Mouse (Mus musculus): Measurements from ENCODE around the gene Rnf214. TPM values are rescaled to one million over a fixed set of nuclear protein-coding genes. Genes with fewer than 3 reads are reported as not detected.
A peak's percentile ranks its signal among the peaks of the same experiment; 100 is the strongest.

The Rnf214 gene
- polyA plus RNA-seq, 1 experiment from 2014 or later: 36.0 TPM

DNA sequence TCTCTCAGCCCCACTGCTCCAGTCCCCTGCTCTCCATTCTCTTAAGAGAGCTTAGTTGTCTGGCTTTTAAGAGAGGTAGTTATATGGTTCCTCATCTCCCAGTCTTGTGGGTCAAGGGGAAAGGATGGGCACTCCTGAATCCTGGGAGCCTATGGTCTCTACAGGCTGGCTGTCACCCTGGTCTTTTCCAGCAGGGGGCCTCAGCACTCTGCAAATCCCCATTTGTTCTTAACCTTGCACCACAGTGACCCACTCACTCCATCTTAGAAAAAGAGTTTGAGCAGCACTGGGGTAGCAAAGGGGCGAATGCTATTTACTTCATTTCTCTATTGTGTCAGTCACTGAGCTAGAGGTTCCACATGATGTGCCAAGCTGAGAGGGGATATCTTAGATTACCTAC lies 5.0 kb upstream of the Rnf214 start:
- peaks cover 7% of the 10 kb centered on the region; the same call in 1 of the 2 replicates for H3K4me1 ChIP-seq (ENCODE audit: control insufficient read depth, insufficient read depth, low read length)
- peaks cover 17% of the 10 kb centered on the region for H3K36me3 ChIP-seq (ENCODE audit: control insufficient read depth, insufficient read depth, low read length)
- H3K4me3 ChIP-seq (ENCODE audit: low read length): no peak overlapping the region
- no peak for ATAC-seq
- no peak overlapping the region for H3K9ac ChIP-seq (ENCODE audit: low read depth, low read length)
- H3K4me2 ChIP-seq (ENCODE audit: low read depth, low read length): no peak overlapping the region
- H3K27me3 ChIP-seq (replicated peaks; ENCODE audit: control insufficient read depth, insufficient read depth, low read length): no peaks in the 10 kb centered on the region
- H3K9me3 ChIP-seq (ENCODE audit: control insufficient read depth, low read length): no peaks in the 10 kb centered on the region
- no peak overlapping the region for H3K27ac ChIP-seq (ENCODE audit: low read length)
- WGBS: 66% methylated on average over 1 of the region's 1 CpGs

DNA sequence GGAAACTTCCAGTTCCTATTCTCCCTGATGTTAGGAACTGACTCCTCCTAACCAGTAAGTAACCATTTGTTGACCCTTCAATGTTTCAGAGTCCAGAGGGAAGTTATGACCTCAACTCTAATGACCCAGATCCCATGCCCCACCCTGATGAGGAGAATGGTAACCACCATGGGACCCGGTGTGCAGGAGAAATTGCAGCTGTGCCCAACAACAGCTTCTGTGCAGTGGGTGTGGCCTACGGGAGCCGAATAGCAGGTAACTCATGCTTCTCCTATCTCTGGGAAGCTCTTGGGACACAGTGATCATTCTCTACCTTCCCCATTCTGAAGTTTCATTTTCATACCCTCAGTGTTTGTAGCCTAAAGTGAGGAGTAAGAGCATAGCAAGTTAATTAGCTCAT lies 4.3 kb upstream of the Rnf214 start:
- Histone ChIP-seq H3K4me3 (ENCODE audit: low read length) (no peak overlapping the region), H3K27me3 (replicated peaks; ENCODE audit: control insufficient read depth, insufficient read depth, low read length) (no peaks in the 10 kb centered on the region)
- 88% methylated on average over 3 of the region's 3 CpGs for WGBS

DNA sequence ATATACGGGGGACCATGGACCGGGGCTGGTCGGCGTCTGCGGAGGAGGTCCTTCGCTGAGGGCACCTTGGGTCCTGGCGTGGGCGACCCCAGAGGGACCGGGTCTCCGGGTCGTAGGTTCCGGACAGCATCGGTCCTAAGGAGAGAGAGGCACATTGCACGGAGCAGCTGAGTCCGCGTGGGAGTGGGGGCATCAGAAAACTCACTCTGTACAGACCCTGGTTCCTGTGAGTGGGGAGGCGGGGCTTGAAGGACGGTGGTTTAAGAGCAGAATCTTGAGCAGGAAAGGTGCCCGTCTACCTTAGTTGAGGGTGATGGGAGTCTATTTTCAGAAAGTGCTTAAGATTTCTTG lies 342 bp upstream of the Rnf214 start:
- H3K9ac ChIP-seq (ENCODE audit: low read depth, low read length): peak overlapping the region; percentile 95
- H3K36me3 ChIP-seq (ENCODE audit: control insufficient read depth, insufficient read depth, low read length): peaks cover 15% of the 10 kb centered on the region
- H3K27me3 ChIP-seq (replicated peaks; ENCODE audit: control insufficient read depth, insufficient read depth, low read length): no peaks in the 10 kb centered on the region
- H3K4me2 ChIP-seq (ENCODE audit: low read depth, low read length): peak overlapping the region; percentile 85
- H3K27ac ChIP-seq (ENCODE audit: low read length): peak overlapping the region; percentile 98
- WGBS: 0% methylated on average over 19 of the region's 19 CpGs
- ATAC-seq: peak; percentile 35
- no peaks in the 10 kb centered on the region for H3K9me3 ChIP-seq (ENCODE audit: control insufficient read depth, low read length)
- peak overlapping the region; percentile 91 for H3K4me3 ChIP-seq (ENCODE audit: low read length)
- H3K4me1 ChIP-seq (ENCODE audit: control insufficient read depth, insufficient read depth, low read length): peaks cover 7% of the 10 kb centered on the region; the same call in 1 of the 2 replicates

More for the DNA sequence above, 4.3 kb upstream of the Rnf214 start:
- no peak overlapping the region for H3K4me2 ChIP-seq (ENCODE audit: low read depth, low read length)
- peaks cover 17% of the 10 kb centered on the region for H3K36me3 ChIP-seq (ENCODE audit: control insufficient read depth, insufficient read depth, low read length)
- ATAC-seq: no peak
- no peak overlapping the region for H3K9ac ChIP-seq (ENCODE audit: low read depth, low read length)
- no peaks in the 10 kb centered on the region for H3K9me3 ChIP-seq (ENCODE audit: control insufficient read depth, low read length)
- H3K27ac ChIP-seq (ENCODE audit: low read length): no peak overlapping the region
- H3K4me1 ChIP-seq (ENCODE audit: control insufficient read depth, insufficient read depth, low read length): peaks cover 7% of the 10 kb centered on the region; the same call in 1 of the 2 replicates

DNA sequence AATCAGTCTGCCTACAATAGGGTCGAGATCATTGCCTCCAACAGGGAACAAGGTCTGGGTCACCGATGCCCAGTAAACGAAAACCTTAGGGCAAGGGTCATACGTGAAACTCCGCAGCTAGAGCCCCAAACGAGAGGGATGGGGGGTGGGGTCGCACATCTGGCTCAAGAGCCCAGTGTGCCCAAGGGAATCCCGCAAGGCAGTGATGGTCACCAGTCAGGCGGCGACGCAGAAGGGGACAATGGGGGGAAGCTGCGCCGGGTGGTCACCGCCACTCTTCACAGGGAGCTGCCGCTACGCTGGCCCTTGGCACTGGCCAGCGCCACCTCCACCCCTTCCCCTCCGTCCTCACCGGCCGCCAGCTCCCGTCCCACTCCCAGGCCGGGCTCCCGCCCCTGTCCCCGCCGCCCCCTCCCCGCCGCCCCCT lies 887 bp downstream of the Rnf214 start:
- Histone ChIP-seq H3K9me3 (ENCODE audit: control insufficient read depth, low read length) (no peaks in the 10 kb centered on the region), H3K4me3 (ENCODE audit: low read length) (peak overlapping the region; percentile 91), H3K4me1 (ENCODE audit: control insufficient read depth, insufficient read depth, low read length) (peaks cover 7% of the 10 kb centered on the region; the same call in 1 of the 2 replicates), H3K27ac (ENCODE audit: low read length) (peak overlapping the region; percentile 98), H3K9ac (ENCODE audit: low read depth, low read length) (peak overlapping the region; percentile 95), H3K36me3 (ENCODE audit: control insufficient read depth, insufficient read depth, low read length) (peaks cover 12% of the 10 kb centered on the region), H3K4me2 (ENCODE audit: low read depth, low read length) (peak overlapping the region; percentile 85), H3K27me3 (replicated peaks; ENCODE audit: control insufficient read depth, insufficient read depth, low read length) (no peaks in the 10 kb centered on the region)
- 0% methylated on average over 17 of the region's 27 CpGs for WGBS
- peak; percentile 51 for ATAC-seq

DNA sequence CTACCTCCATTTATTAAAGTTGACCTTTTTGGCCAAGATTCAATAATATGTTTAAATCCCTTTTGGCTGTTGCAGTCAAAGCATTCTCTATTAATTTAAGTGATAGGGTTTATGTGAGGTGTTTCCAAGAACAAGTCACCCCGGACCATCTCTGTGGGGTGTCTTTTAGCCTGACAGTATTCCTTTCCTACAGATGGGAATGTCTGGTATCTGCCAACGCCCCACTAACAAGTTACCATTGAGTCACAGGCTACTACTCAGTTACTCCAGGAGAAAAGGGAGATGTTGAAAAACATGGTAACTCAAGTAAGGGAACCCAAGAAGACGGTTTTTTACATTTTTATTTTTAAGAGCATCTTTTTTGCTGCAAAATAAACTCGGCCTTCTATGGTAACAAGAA lies 1.5 kb downstream of the Rnf214 start:
- peak overlapping the region; percentile 95; the same call in 1 of the 2 replicates for H3K9ac ChIP-seq (ENCODE audit: low read depth, low read length)
- H3K4me2 ChIP-seq (ENCODE audit: low read depth, low read length): peak overlapping the region; percentile 85
- ATAC-seq: no peak
- peaks cover 10% of the 10 kb centered on the region for H3K36me3 ChIP-seq (ENCODE audit: control insufficient read depth, insufficient read depth, low read length)
- H3K27ac ChIP-seq (ENCODE audit: low read length): no peak overlapping the region
- H3K4me1 ChIP-seq (ENCODE audit: control insufficient read depth, insufficient read depth, low read length): peaks cover 7% of the 10 kb centered on the region; the same call in 1 of the 2 replicates
- H3K4me3 ChIP-seq (ENCODE audit: low read length): peak overlapping the region; percentile 91
- no peaks in the 10 kb centered on the region for H3K27me3 ChIP-seq (replicated peaks; ENCODE audit: control insufficient read depth, insufficient read depth, low read length)
- no peaks in the 10 kb centered on the region for H3K9me3 ChIP-seq (ENCODE audit: control insufficient read depth, low read length)
- WGBS: 41% methylated on average over 4 of the region's 4 CpGs

DNA sequence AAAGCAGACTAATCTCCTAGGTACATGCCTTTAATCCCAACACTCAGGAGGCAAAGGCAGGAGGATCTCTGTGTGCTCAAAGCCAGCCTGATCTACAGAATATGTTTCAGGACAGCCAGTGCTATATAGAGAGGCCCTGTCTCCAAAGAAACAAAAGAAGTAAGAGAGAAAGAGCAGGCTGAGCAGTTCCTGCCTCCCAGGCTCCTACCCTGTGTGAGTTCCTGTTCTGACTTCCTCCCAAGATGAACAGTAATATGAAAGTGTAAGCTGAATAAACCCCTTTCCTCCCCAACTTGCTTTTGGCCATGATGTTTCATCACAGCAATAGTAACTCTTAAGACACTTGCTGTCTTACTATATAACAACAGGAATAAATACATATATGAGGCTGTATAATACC lies 13.0 kb downstream of the Rnf214 start:
- peaks cover 24% of the 10 kb centered on the region for H3K36me3 ChIP-seq (ENCODE audit: control insufficient read depth, insufficient read depth, low read length)

DNA sequence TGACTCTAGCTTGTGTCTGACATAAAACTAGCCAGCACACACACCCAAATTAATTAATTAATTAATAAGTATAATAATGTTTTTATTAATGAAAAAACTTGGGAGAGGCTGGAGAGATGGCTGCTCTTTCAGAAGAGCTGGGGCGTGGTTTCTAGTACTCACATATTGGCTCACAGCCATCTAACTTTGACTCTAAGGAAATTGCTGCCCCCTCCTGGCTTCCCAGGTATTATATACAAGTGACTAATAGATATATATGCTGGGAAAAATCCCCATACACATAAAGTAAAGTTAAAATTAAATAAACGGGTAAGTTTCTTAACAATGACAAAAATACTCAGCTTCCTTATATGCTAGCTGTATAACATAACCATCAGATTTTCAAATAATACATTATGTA lies 28.8 kb downstream of the Rnf214 start:
- Histone ChIP-seq H3K27me3 (replicated peaks; ENCODE audit: control insufficient read depth, insufficient read depth, low read length) (no peaks in the 10 kb centered on the region), H3K9me3 (ENCODE audit: control insufficient read depth, low read length) (no peaks in the 10 kb centered on the region), H3K4me1 (ENCODE audit: control insufficient read depth, insufficient read depth, low read length) (no peaks in the 10 kb centered on the region), H3K9ac (ENCODE audit: low read depth, low read length) (no peak overlapping the region), H3K36me3 (ENCODE audit: control insufficient read depth, insufficient read depth, low read length) (0 out of 2 replicates have a peak, but pooled peaks cover 4% of the 10 kb centered on the region), H3K27ac (ENCODE audit: low read length) (no peak overlapping the region), H3K4me3 (ENCODE audit: low read length) (no peak overlapping the region), H3K4me2 (ENCODE audit: low read depth, low read length) (no peak overlapping the region)
- ATAC-seq: no peak
- 73% methylated on average over 2 of the region's 2 CpGs for WGBS

More for the DNA sequence above, 13.0 kb downstream of the Rnf214 start:
- no peaks in the 10 kb centered on the region for H3K4me1 ChIP-seq (ENCODE audit: control insufficient read depth, insufficient read depth, low read length)
- H3K4me2 ChIP-seq (ENCODE audit: low read depth, low read length): no peak overlapping the region
- no peak for ATAC-seq
- H3K4me3 ChIP-seq (ENCODE audit: low read length): no peak overlapping the region
- no peak overlapping the region for H3K9ac ChIP-seq (ENCODE audit: low read depth, low read length)
- H3K9me3 ChIP-seq (ENCODE audit: control insufficient read depth, low read length): no peaks in the 10 kb centered on the region
- no peaks in the 10 kb centered on the region for H3K27me3 ChIP-seq (replicated peaks; ENCODE audit: control insufficient read depth, insufficient read depth, low read length)
- no peak overlapping the region for H3K27ac ChIP-seq (ENCODE audit: low read length)

DNA sequence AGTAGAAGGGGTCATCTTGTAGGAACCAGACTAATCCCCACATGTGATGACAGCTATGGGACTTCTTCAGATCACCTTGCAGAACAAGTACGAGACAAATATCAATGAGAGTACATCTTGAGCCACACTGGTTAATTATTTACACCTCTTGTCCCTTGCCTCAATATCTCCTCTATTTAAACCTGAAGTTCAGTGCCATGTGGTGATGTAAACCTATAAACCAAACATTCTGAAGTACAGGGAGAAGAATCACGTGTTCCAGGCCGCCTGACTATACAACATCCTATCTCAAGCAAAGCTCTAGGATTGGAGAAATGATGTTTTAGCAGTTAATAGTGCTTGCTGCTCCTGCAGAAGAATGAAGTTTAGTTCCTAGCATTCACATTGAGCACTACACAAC lies 36.4 kb downstream of the Rnf214 start:
- no peaks in the 10 kb centered on the region for H3K27me3 ChIP-seq (replicated peaks; ENCODE audit: control insufficient read depth, insufficient read depth, low read length)
- H3K27ac ChIP-seq (ENCODE audit: low read length): no peak overlapping the region
- no peak overlapping the region for H3K4me3 ChIP-seq (ENCODE audit: low read length)
- H3K36me3 ChIP-seq (ENCODE audit: control insufficient read depth, insufficient read depth, low read length): peaks cover 11% of the 10 kb centered on the region
- 68% methylated on average over 3 of the region's 3 CpGs for WGBS
- H3K9me3 ChIP-seq (ENCODE audit: control insufficient read depth, low read length): no peaks in the 10 kb centered on the region
- no peak overlapping the region for H3K4me2 ChIP-seq (ENCODE audit: low read depth, low read length)
- ATAC-seq: peak; percentile 77
- H3K9ac ChIP-seq (ENCODE audit: low read depth, low read length): no peak overlapping the region
- no peaks in the 10 kb centered on the region for H3K4me1 ChIP-seq (ENCODE audit: control insufficient read depth, insufficient read depth, low read length)

DNA sequence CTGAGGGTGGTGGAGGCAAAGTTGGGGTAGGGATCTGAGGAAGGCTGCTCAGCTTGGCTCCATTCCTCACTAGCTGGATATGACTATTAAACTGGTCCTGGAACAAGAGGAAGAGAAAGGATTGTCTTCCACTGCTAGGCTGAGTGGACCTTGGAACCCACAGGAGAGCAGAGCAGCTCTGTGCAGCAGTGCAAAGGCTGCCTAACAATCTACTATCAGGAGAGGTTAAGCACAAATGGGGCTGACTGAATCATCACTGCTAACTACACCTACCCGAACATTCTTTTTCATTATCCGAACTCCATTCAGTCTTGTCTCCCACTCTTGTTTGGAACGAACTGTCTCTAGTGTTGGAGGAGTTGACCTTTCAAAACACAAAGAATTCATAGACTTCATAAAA lies 37.5 kb downstream of the Rnf214 start:
- Histone ChIP-seq H3K27ac (ENCODE audit: low read length) (peak overlapping the region; percentile 38; the same call in 1 of the 2 replicates), H3K27me3 (replicated peaks; ENCODE audit: control insufficient read depth, insufficient read depth, low read length) (no peaks in the 10 kb centered on the region), H3K36me3 (ENCODE audit: control insufficient read depth, insufficient read depth, low read length) (peaks cover 13% of the 10 kb centered on the region), H3K4me3 (ENCODE audit: low read length) (no peak overlapping the region), H3K4me1 (ENCODE audit: control insufficient read depth, insufficient read depth, low read length) (no peaks in the 10 kb centered on the region), H3K4me2 (ENCODE audit: low read depth, low read length) (no peak overlapping the region), H3K9me3 (ENCODE audit: control insufficient read depth, low read length) (no peaks in the 10 kb centered on the region), H3K9ac (ENCODE audit: low read depth, low read length) (no peak overlapping the region)
- 82% methylated on average over 3 of the region's 3 CpGs for WGBS
- peak; percentile 84 for ATAC-seq

DNA sequence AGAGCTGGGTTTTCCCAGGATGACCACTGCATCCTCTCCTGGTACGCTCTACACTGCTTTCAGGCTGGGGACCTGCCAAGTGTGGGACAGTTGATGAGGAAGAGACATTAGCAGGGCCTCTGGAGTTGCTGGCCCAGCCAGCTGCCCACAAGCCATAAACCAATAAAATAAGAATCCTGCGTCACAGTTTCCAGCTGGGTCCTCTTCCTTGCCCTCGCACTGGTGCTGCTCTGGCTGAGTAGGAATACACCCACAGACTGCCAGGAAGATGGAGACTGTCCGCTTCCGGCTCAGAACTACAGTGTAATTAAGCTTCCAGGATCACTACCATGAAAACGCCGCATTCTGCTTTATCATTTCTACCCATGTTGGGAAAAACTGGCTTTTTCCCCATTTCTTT lies 44.9 kb downstream of the Rnf214 start:
- no peak overlapping the region for H3K4me2 ChIP-seq (ENCODE audit: low read depth, low read length)
- no peaks in the 10 kb centered on the region for H3K27me3 ChIP-seq (replicated peaks; ENCODE audit: control insufficient read depth, insufficient read depth, low read length)
- no peak overlapping the region for H3K27ac ChIP-seq (ENCODE audit: low read length)
- no peak overlapping the region for H3K9ac ChIP-seq (ENCODE audit: low read depth, low read length)
- WGBS: 70% methylated on average over 7 of the region's 7 CpGs
- no peak overlapping the region for H3K4me3 ChIP-seq (ENCODE audit: low read length)
- no peaks in the 10 kb centered on the region for H3K4me1 ChIP-seq (ENCODE audit: control insufficient read depth, insufficient read depth, low read length)
- peaks cover 27% of the 10 kb centered on the region for H3K36me3 ChIP-seq (ENCODE audit: control insufficient read depth, insufficient read depth, low read length)
- ATAC-seq: peak; percentile 55
- no peaks in the 10 kb centered on the region for H3K9me3 ChIP-seq (ENCODE audit: control insufficient read depth, low read length)
